Mouse (Mus musculus): ENCODE measurements around the gene Cep57l1. TPM values are rescaled to one million over a fixed set of nuclear protein-coding genes. Genes with fewer than 3 reads are reported as not detected.
"Not testable (repeated sequence)": the region's sequence is repeated elsewhere in the genome, so short reads cannot be mapped to it uniquely, and the experiment has no call there.

Cep57l1 gene
- polyA plus RNA-seq, 1 experiment from 2014 or later: 11.8 TPM

DNA sequence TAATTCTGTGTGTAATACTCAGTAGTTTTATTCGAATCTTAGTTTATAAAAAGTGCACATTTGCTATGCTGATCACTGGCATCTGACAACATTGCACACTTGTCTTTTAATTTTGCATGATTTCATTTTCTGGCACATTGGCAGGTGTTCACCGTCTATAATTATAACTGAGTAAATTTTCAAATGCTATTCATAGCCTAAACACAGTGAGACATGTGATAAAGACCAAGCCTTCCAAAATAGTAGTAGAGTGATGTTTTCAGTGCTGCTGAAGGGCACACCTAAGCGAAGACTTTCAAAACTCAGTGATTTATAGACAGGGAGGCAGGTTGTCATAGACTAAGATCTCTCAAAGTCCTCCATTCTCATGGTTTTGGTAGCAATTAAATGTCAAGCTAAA lies 9.6 kb upstream of the Cep57l1 start:
- DNase-seq (ENCODE audit: low spot score) (no peak), ATAC-seq (ENCODE audit: low FRiP score) (no peak)
- WGBS: 92% methylated on average over 3 of the region's 3 CpGs
- Histone ChIP-seq H3K9ac (no peak overlapping the region), H3K27ac (no peak overlapping the region), H3K4me1 (replicated peaks; ENCODE audit: control insufficient read depth, insufficient read depth, low read length) (peaks cover 4% of the 10 kb centered on the region), H3K4me2 (replicated peaks) (no peak overlapping the region), H3K4me3 (replicated peaks; ENCODE audit: low read length) (no peak overlapping the region), H3K27me3 (ENCODE audit: control insufficient read depth, insufficient read depth, low read length) (no peaks in the 10 kb centered on the region), H3K9me3 (ENCODE audit: control insufficient read depth, low read length) (no peaks in the 10 kb centered on the region), H3K36me3 (replicated peaks; ENCODE audit: control insufficient read depth, insufficient read depth) (no peaks in the 10 kb centered on the region)

DNA sequence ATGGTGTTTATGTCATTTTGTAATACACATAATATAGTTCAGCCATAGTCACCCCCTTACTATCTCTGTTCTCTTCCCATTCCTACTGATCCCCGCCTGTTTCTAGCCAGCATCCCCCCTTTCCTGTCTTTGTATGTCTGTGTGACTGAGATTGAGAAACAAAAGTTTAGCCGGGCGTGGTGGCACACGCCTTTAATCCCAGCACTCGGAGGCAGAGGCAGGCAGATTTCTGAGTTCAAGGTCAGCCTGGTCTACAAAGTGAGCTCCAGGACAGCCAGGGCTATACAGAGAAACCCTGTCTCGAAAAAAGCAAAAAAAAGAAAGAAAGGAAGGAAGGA lies 9.0 kb upstream of the Cep57l1 start:
- not testable (repeated sequence) for H3K9me3 ChIP-seq (ENCODE audit: control insufficient read depth, low read length); H3K27ac ChIP-seq; H3K9ac ChIP-seq; DNase-seq (ENCODE audit: low spot score); H3K27me3 ChIP-seq (ENCODE audit: control insufficient read depth, insufficient read depth, low read length); H3K4me2 ChIP-seq (replicated peaks); ATAC-seq (ENCODE audit: low FRiP score); H3K36me3 ChIP-seq (replicated peaks; ENCODE audit: control insufficient read depth, insufficient read depth); H3K4me3 ChIP-seq (replicated peaks; ENCODE audit: low read length)
- WGBS: 93% methylated on average over 6 of the region's 6 CpGs
- H3K4me1 ChIP-seq (replicated peaks; ENCODE audit: control insufficient read depth, insufficient read depth, low read length): peaks cover 10% of the 10 kb centered on the region

DNA sequence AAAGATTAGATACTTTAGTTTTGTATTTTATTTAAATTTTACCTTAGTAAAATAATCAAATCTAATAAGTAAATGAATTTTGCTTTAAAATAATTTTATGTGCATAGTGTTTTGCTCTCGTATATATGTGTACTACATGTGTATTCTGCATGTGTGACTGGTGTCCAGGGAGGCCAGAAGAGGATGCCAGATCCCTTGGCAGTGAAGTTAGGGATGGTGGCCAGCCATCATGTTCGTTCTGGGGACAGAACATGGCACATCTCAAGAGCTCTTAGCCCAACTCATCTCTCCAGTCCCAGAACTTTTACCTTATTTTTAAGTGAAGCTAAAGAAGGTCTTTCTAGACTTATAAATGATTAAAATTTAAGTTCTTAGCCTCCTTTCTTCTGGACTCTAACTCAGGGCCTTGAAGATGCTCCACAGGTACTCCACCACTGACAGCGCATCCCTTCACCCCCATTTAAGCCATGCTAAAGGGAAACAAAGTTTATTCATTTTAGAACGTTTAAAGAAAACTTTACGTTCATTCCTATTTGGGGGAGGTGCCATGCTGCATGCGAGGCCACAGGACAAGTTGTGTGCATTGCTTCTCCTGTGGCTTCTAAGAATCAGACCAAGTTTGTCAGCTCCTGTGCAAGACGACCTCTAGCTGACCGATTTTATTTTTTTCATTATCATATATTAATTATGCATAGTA lies 8.5 kb upstream of the Cep57l1 start:
- no peaks in the 10 kb centered on the region for H3K36me3 ChIP-seq (replicated peaks; ENCODE audit: control insufficient read depth, insufficient read depth)

DNA sequence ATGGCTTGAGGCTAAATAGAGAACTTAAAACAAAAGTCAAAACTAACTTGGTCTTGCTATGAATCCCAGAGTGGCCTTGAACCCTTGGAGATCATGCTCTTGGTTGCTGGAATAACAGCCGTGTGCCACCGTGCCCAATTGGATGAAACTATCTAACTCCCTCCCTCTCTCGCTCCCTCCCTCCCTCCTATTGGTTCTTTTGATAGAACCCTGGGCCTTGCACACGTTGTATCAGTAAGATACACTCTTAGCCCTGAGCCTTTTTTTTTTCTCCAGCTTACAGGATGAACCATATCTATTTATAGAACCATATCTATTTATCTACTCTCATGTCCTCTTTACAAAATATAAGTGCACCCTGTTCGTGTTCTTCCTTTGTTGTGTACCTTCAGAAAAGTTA lies 6.8 kb upstream of the Cep57l1 start:
- Histone ChIP-seq H3K4me2 (replicated peaks) (no peak overlapping the region), H3K27ac (no peak overlapping the region), H3K36me3 (replicated peaks; ENCODE audit: control insufficient read depth, insufficient read depth) (no peaks in the 10 kb centered on the region), H3K27me3 (ENCODE audit: control insufficient read depth, insufficient read depth, low read length) (no peaks in the 10 kb centered on the region), H3K9ac (no peak overlapping the region), H3K4me3 (replicated peaks; ENCODE audit: low read length) (no peak overlapping the region), H3K4me1 (replicated peaks; ENCODE audit: control insufficient read depth, insufficient read depth, low read length) (peaks cover 32% of the 10 kb centered on the region), H3K9me3 (ENCODE audit: control insufficient read depth, low read length) (no peaks in the 10 kb centered on the region)
- DNase-seq (ENCODE audit: low spot score) (no peak), ATAC-seq (ENCODE audit: low FRiP score) (no peak)
- WGBS: 84% methylated on average over 5 of the region's 5 CpGs

More for the DNA sequence above, 8.5 kb upstream of the Cep57l1 start:
- Histone ChIP-seq H3K9me3 (ENCODE audit: control insufficient read depth, low read length) (no peaks in the 10 kb centered on the region), H3K27ac (no peak overlapping the region), H3K9ac (no peak overlapping the region), H3K4me3 (replicated peaks; ENCODE audit: low read length) (no peak overlapping the region), H3K27me3 (ENCODE audit: control insufficient read depth, insufficient read depth, low read length) (no peaks in the 10 kb centered on the region), H3K4me1 (replicated peaks; ENCODE audit: control insufficient read depth, insufficient read depth, low read length) (peaks cover 16% of the 10 kb centered on the region), H3K4me2 (replicated peaks) (no peak overlapping the region)
- DNase-seq (ENCODE audit: low spot score): no peak
- no peak for ATAC-seq (ENCODE audit: low FRiP score)
- 90% methylated on average over 8 of the region's 8 CpGs for WGBS

DNA sequence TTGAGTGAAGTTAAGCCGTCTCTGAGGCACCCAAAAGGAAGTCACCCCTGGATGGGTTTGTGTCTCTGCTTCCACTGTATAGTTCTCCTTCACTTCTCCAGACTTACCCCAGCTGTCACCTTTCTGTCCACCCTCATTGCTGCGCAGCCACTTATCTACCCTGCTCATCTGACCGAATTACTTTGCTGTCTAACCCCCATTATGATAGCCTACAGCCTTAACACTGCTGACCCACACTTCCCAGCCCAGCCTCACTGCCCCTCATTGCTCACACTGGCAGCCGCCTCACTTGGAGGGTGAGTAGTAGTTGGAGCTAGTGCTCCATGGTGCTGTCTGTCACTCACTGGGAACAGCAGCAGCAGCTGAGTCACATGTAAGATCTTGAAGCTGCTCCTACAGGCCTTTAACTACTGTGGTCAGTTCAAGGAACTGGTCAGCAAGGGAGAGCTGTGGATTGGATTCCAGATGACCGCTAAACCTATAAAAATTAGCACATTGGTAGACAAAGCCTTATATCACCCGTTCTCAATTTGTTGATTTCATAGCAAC lies 4.7 kb upstream of the Cep57l1 start:
- no peaks in the 10 kb centered on the region for H3K9me3 ChIP-seq (ENCODE audit: control insufficient read depth, low read length)
- H3K36me3 ChIP-seq (replicated peaks; ENCODE audit: control insufficient read depth, insufficient read depth): no peaks in the 10 kb centered on the region
- DNase-seq (ENCODE audit: low spot score) (no peak), ATAC-seq (ENCODE audit: low FRiP score) (no peak)
- 86% methylated on average over 6 of the region's 6 CpGs for WGBS
- no peak overlapping the region for H3K4me3 ChIP-seq (replicated peaks; ENCODE audit: low read length)
- no peak overlapping the region for H3K27ac ChIP-seq
- no peaks in the 10 kb centered on the region for H3K27me3 ChIP-seq (ENCODE audit: control insufficient read depth, insufficient read depth, low read length)
- H3K4me1 ChIP-seq (replicated peaks; ENCODE audit: control insufficient read depth, insufficient read depth, low read length): peaks cover 34% of the 10 kb centered on the region
- no peak overlapping the region for H3K9ac ChIP-seq
- peak overlapping the region; percentile 63 for H3K4me2 ChIP-seq (replicated peaks)

DNA sequence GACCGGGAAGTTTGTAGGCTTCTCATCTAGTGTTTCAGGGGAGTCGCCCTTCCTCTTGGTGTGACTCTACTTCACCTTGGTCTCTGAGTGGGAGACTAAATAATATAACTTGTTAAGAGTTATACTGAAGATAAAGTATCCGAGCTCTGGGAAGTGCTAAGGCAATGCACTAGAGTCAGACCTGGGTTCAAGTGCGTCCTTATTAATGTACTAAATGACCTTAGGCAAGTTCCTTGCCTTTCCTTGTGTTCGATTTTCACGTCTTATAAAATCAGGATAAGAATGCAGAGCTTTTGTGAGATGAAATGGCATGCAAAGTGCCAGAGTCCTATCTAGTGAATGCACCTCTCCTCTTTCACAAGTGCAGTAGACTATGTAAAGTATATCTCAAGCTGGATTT lies 2.9 kb upstream of the Cep57l1 start:
- Histone ChIP-seq H3K4me3 (replicated peaks; ENCODE audit: low read length) (peak overlapping the region; percentile 96), H3K4me2 (replicated peaks) (peak overlapping the region; percentile 63), H3K4me1 (replicated peaks; ENCODE audit: control insufficient read depth, insufficient read depth, low read length) (peaks cover 34% of the 10 kb centered on the region), H3K9me3 (ENCODE audit: control insufficient read depth, low read length) (no peaks in the 10 kb centered on the region), H3K27ac (no peak overlapping the region), H3K27me3 (ENCODE audit: control insufficient read depth, insufficient read depth, low read length) (no peaks in the 10 kb centered on the region), H3K36me3 (replicated peaks; ENCODE audit: control insufficient read depth, insufficient read depth) (no peaks in the 10 kb centered on the region), H3K9ac (peak overlapping the region; percentile 85)
- 78% methylated on average over 6 of the region's 6 CpGs for WGBS
- ATAC-seq (ENCODE audit: low FRiP score) (no peak), DNase-seq (ENCODE audit: low spot score) (no peak)

DNA sequence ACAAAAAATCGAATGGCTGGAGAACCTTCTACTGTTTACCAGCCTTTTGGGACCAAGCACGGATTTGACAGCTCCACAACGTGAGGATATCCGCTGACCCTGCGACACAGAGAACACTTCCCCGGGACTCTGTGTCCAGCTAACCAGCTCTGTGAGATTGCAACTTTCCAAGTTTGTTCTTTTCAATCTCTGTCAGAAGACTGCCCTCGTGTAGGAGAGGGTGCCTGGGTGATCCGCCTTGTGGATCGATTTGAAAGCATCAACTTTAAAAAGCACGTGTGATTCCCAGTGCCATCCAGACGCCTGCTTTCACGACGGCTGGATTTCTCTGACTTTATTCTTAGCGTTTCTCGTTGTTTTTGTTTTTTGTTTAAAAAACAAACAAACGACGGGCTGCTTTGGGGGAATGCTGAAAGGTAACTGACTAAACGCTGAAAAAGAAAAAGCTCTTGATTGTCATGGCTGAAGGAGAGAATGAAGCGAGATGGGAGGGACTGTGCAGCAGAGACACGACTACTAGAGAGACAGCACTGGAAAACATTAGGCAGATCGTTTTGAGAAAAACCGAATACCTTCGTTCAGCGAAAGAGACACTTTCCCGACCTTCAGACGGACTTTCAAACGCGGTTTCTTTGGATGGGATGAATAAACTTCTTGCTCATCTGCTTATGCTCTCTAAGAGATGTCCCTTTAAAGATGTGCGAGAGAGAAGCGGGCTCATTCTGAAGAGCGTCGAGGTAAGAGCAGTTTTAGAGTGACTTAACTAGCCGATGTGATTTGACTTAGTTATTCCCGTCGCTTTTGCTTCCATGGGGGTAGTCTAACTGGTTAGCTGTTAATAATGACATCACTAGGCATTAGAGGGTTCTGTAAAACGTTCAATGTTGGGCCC lies 1.1 kb upstream of the Cep57l1 start:
- no peaks in the 10 kb centered on the region for H3K36me3 ChIP-seq (replicated peaks; ENCODE audit: control insufficient read depth, insufficient read depth)
- peak overlapping the region; percentile 93 for H3K27ac ChIP-seq
- no peaks in the 10 kb centered on the region for H3K27me3 ChIP-seq (ENCODE audit: control insufficient read depth, insufficient read depth, low read length)
- peaks cover 34% of the 10 kb centered on the region for H3K4me1 ChIP-seq (replicated peaks; ENCODE audit: control insufficient read depth, insufficient read depth, low read length)
- peak overlapping the region; percentile 63 for H3K4me2 ChIP-seq (replicated peaks)
- DNase-seq (ENCODE audit: low spot score) (peak; percentile 70), ATAC-seq (ENCODE audit: low FRiP score) (no peak)
- H3K9ac ChIP-seq: peak overlapping the region; percentile 85
- H3K4me3 ChIP-seq (replicated peaks; ENCODE audit: low read length): peak overlapping the region; percentile 96
- under 1% methylated on average over 36 of the region's 36 CpGs for WGBS
- H3K9me3 ChIP-seq (ENCODE audit: control insufficient read depth, low read length): no peaks in the 10 kb centered on the region

DNA sequence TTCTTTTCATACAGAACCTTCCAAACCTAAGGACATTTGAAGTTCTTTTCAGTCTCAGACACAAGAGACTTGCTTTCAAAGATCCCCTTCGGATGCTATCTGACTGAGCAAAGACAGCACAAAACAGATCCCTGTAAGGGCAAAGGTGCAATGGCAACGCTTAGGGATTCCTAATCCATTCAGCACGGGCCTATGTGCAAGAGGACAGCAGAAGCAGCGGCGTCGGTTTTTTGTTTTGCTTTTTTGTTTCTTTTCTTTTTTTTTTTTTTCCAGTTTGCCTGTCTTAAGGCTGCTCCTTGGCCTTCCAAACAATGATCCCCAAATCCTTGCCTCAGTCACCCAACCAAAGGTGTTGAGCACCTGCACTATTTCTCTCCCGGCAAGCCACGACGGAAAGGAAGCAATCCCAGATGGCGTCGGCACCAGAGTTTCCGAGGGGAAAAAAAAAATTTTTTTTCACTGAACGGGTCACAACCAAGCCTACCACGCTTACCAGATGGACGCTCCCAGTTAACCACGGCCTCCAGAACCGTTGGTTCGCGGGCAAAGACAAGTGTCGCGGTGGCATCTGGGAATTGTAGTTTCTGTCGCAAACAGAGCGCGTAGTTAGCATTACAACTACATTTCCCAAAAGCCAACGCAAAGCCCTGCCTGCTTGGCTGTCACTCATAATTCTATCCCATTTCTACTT lies 446 bp downstream of the Cep57l1 start:
- WGBS: 3% methylated on average over 25 of the region's 25 CpGs
- H3K4me1 ChIP-seq (replicated peaks; ENCODE audit: control insufficient read depth, insufficient read depth, low read length): peaks cover 29% of the 10 kb centered on the region
- peak overlapping the region; percentile 93 for H3K27ac ChIP-seq
- H3K9ac ChIP-seq: peak overlapping the region; percentile 85
- no peaks in the 10 kb centered on the region for H3K27me3 ChIP-seq (ENCODE audit: control insufficient read depth, insufficient read depth, low read length)
- ATAC-seq (ENCODE audit: low FRiP score): peak; percentile 90
- no peaks in the 10 kb centered on the region for H3K9me3 ChIP-seq (ENCODE audit: control insufficient read depth, low read length)
- H3K4me3 ChIP-seq (replicated peaks; ENCODE audit: low read length): peak overlapping the region; percentile 96
- peak overlapping the region; percentile 63 for H3K4me2 ChIP-seq (replicated peaks)
- no peaks in the 10 kb centered on the region for H3K36me3 ChIP-seq (replicated peaks; ENCODE audit: control insufficient read depth, insufficient read depth)
- peak; percentile 93 for DNase-seq (ENCODE audit: low spot score)
